Mouse (Mus musculus): ENCODE measurements around the gene Cabp2. TPM values are rescaled to one million over a fixed set of nuclear protein-coding genes. Genes with fewer than 3 reads are reported as not detected.
"Not testable (repeated sequence)": the region's sequence is repeated elsewhere in the genome, so short reads cannot be mapped to it uniquely, and the experiment has no call there.

Cabp2 gene
- total and polyA plus RNA-seq, 2 experiments: 0.27 to 0.37 TPM

- WGBS: 2% methylated on average over 38 of the region's 38 CpGs
- TF ChIP-seq POLR2A (IDR thresholded peaks at IDR 0.05; ENCODE audit: extremely low read depth, insufficient read depth, low read length) (0 out of 2 replicates have a peak, but pooled peaks have one; percentile 48), CTCF (IDR thresholded peaks at IDR 0.05; ENCODE audit: low read depth, low read length) (no peak)
- H3K9ac ChIP-seq (ENCODE audit: low read depth, low read length): peak overlapping the region; percentile 50
- H3K4me3 ChIP-seq (ENCODE audit: insufficient read depth, low read depth, low read length): peak overlapping the region; percentile 51
- no peaks in the 10 kb centered on the region; the same call in 1 of the 2 replicates for H3K36me3 ChIP-seq (ENCODE audit: control insufficient read depth, insufficient read depth, low read length)
- peak overlapping the region; percentile 66 for H3K27ac ChIP-seq (replicated peaks; ENCODE audit: insufficient read depth, low read depth, low read length)
- DNase-seq (ENCODE audit: extremely low read depth, low read depth, low spot score): peak; percentile 95
- H3K27me3 ChIP-seq (ENCODE audit: control insufficient read depth, insufficient read depth, low read length): no peaks in the 10 kb centered on the region
- peaks cover 6% of the 10 kb centered on the region; the same call in 1 of the 2 replicates for H3K4me1 ChIP-seq (ENCODE audit: control insufficient read depth, insufficient read depth, low read length)
- peaks cover 4% of the 10 kb centered on the region; the same call in 1 of the 2 replicates for H3K79me2 ChIP-seq (ENCODE audit: control insufficient read depth, insufficient read depth, low read length)
These were observed 39.9 kb downstream of the Cabp2 start for GRCm38 (mm10) chr19:4121097-4121805.

GRCm38 (mm10) chr19:4121896-4122295 lies 40.5 kb downstream of the Cabp2 start:
- H3K27ac ChIP-seq (replicated peaks; ENCODE audit: insufficient read depth, low read depth, low read length): peak overlapping the region; percentile 7; the same call in 1 of the 2 replicates
- 62% methylated on average over 6 of the region's 6 CpGs for WGBS
- H3K9ac ChIP-seq (ENCODE audit: low read depth, low read length); H3K27me3 ChIP-seq (ENCODE audit: control insufficient read depth, insufficient read depth, low read length); DNase-seq (ENCODE audit: extremely low read depth, low read depth, low spot score); H3K4me3 ChIP-seq (ENCODE audit: insufficient read depth, low read depth, low read length); H3K79me2 ChIP-seq (ENCODE audit: control insufficient read depth, insufficient read depth, low read length); H3K36me3 ChIP-seq (ENCODE audit: control insufficient read depth, insufficient read depth, low read length); H3K4me1 ChIP-seq (ENCODE audit: control insufficient read depth, insufficient read depth, low read length): not testable (repeated sequence)

- H3K4me3 ChIP-seq (ENCODE audit: insufficient read depth, low read depth, low read length): no peak overlapping the region
- TF ChIP-seq POLR2A (IDR thresholded peaks at IDR 0.05; ENCODE audit: extremely low read depth, insufficient read depth, low read length) (no peak), CTCF (IDR thresholded peaks at IDR 0.05; ENCODE audit: low read depth, low read length) (no peak)
- no peak overlapping the region for H3K27ac ChIP-seq (replicated peaks; ENCODE audit: insufficient read depth, low read depth, low read length)
- DNase-seq (ENCODE audit: extremely low read depth, low read depth, low spot score): no peak
- H3K36me3 ChIP-seq (ENCODE audit: control insufficient read depth, insufficient read depth, low read length): no peaks in the 10 kb centered on the region; the same call in 1 of the 2 replicates
- H3K27me3 ChIP-seq (ENCODE audit: control insufficient read depth, insufficient read depth, low read length): no peaks in the 10 kb centered on the region
- WGBS: 83% methylated on average over 7 of the region's 7 CpGs
- no peak overlapping the region for H3K9ac ChIP-seq (ENCODE audit: low read depth, low read length)
- peaks cover 10% of the 10 kb centered on the region for H3K4me1 ChIP-seq (ENCODE audit: control insufficient read depth, insufficient read depth, low read length)
- peaks cover 8% of the 10 kb centered on the region; the same call in 1 of the 2 replicates for H3K79me2 ChIP-seq (ENCODE audit: control insufficient read depth, insufficient read depth, low read length)
These were observed 41.3 kb downstream of the Cabp2 start for GRCm38 (mm10) chr19:4122411-4123370.

GRCm38 (mm10) chr19:4124432-4124831 lies 43.1 kb downstream of the Cabp2 start:
- no peak overlapping the region for H3K9ac ChIP-seq (ENCODE audit: low read depth, low read length)
- DNase-seq (ENCODE audit: extremely low read depth, low read depth, low spot score): no peak
- no peak overlapping the region for H3K4me3 ChIP-seq (ENCODE audit: insufficient read depth, low read depth, low read length)
- WGBS: 82% methylated on average over 4 of the region's 4 CpGs
- H3K27me3 ChIP-seq (ENCODE audit: control insufficient read depth, insufficient read depth, low read length): no peaks in the 10 kb centered on the region
- H3K4me1 ChIP-seq (ENCODE audit: control insufficient read depth, insufficient read depth, low read length): peaks cover 10% of the 10 kb centered on the region
- H3K36me3 ChIP-seq (ENCODE audit: control insufficient read depth, insufficient read depth, low read length): no peaks in the 10 kb centered on the region; the same call in 1 of the 2 replicates
- peaks cover 8% of the 10 kb centered on the region; the same call in 1 of the 2 replicates for H3K79me2 ChIP-seq (ENCODE audit: control insufficient read depth, insufficient read depth, low read length)
- no peak for TF ChIP-seq CTCF (IDR thresholded peaks at IDR 0.05; ENCODE audit: low read depth, low read length)
- TF ChIP-seq POLR2A (IDR thresholded peaks at IDR 0.05; ENCODE audit: extremely low read depth, insufficient read depth, low read length): no peak
- H3K27ac ChIP-seq (replicated peaks; ENCODE audit: insufficient read depth, low read depth, low read length): no peak overlapping the region

GRCm38 (mm10) chr19:4125268-4125667 lies 43.9 kb downstream of the Cabp2 start:
- H3K36me3 ChIP-seq (ENCODE audit: control insufficient read depth, insufficient read depth, low read length); DNase-seq (ENCODE audit: extremely low read depth, low read depth, low spot score); H3K27me3 ChIP-seq (ENCODE audit: control insufficient read depth, insufficient read depth, low read length); H3K4me1 ChIP-seq (ENCODE audit: control insufficient read depth, insufficient read depth, low read length); H3K79me2 ChIP-seq (ENCODE audit: control insufficient read depth, insufficient read depth, low read length): not testable (repeated sequence)
- Histone ChIP-seq H3K27ac (replicated peaks; ENCODE audit: insufficient read depth, low read depth, low read length) (0 out of 2 replicates have a peak overlapping the region, but pooled peaks have one; percentile 3), H3K4me3 (ENCODE audit: insufficient read depth, low read depth, low read length) (peak overlapping the region; percentile 41), H3K9ac (ENCODE audit: low read depth, low read length) (peak overlapping the region; percentile 63)
- WGBS: 4% methylated on average over 4 of the region's 4 CpGs

Measured in liver, adult 2 months (tissue).